In genomic region chr1:66797962-66798361, GRCm38 (mm10) we compare ENCODE assay signal across 32 mouse cellular contexts.
"Had no signal": no experiment of that assay in that cellular context is flagged by ENCODE, and none has a peak within 500 bp of the region (broad histone marks: within the 10 kb centered on the region; RNA-seq: fewer than 3 reads in every experiment).

No protein-coding gene starts in this region.

- H3K27ac ChIP-seq: limb, embryonic 10.5 days; limb, embryonic 12.5 days; limb, embryonic 13.5 days; limb, embryonic 15.5 days; liver, embryonic 12.5 days; liver, embryonic 13.5 days; liver, embryonic 14.5 days; liver, embryonic 15.5 days; lung, embryonic 15.5 days; macrophage; midbrain, embryonic 10.5 days; midbrain, embryonic 12.5 days; midbrain, embryonic 13.5 days; midbrain, embryonic 15.5 days; neural tube, embryonic 12.5 days had no signal

- H3K9me3 ChIP-seq: limb, embryonic 10.5 days; limb, embryonic 12.5 days; limb, embryonic 13.5 days; limb, embryonic 15.5 days; liver, embryonic 12.5 days; liver, embryonic 13.5 days; liver, embryonic 15.5 days; lung, embryonic 15.5 days; megakaryocyte, embryonic 14.5 days; midbrain, embryonic 10.5 days; midbrain, embryonic 12.5 days; midbrain, embryonic 13.5 days; midbrain, embryonic 15.5 days; neural tube, embryonic 12.5 days had no signal

- H3K9ac ChIP-seq: limb, embryonic 12.5 days; limb, embryonic 13.5 days; limb, embryonic 15.5 days; liver, embryonic 12.5 days; liver, embryonic 13.5 days; liver, embryonic 14.5 days; liver, embryonic 15.5 days; liver, postnatal 0 days; lung, embryonic 14.5 days; lung, embryonic 15.5 days; midbrain, embryonic 12.5 days; midbrain, embryonic 13.5 days; midbrain, embryonic 15.5 days; neural tube, embryonic 12.5 days had no signal

- H3K4me3 ChIP-seq: limb, embryonic 10.5 days; limb, embryonic 12.5 days; limb, embryonic 13.5 days; limb, embryonic 15.5 days; liver, embryonic 12.5 days; liver, embryonic 13.5 days; liver, embryonic 15.5 days; lung, embryonic 15.5 days; megakaryocyte, embryonic 14.5 days; midbrain, embryonic 10.5 days; midbrain, embryonic 12.5 days; midbrain, embryonic 13.5 days; midbrain, embryonic 15.5 days; myocyte; neural tube, embryonic 12.5 days had no signal

- H3K4me2 ChIP-seq: limb, embryonic 12.5 days; limb, embryonic 13.5 days; limb, embryonic 15.5 days; liver, embryonic 11.5 days; liver, embryonic 12.5 days; liver, embryonic 13.5 days; liver, embryonic 15.5 days; lung, embryonic 14.5 days; lung, embryonic 15.5 days; midbrain, embryonic 11.5 days; midbrain, embryonic 12.5 days; midbrain, embryonic 13.5 days; midbrain, embryonic 15.5 days; neural tube, embryonic 12.5 days had no signal

- H3K36me3 ChIP-seq: liver, embryonic 13.5 days; midbrain, embryonic 15.5 days had no signal

- H3K4me1 ChIP-seq: limb, embryonic 10.5 days; limb, embryonic 12.5 days; limb, embryonic 13.5 days; limb, embryonic 15.5 days; liver, embryonic 12.5 days; liver, embryonic 13.5 days; liver, embryonic 15.5 days; lung, embryonic 15.5 days; megakaryocyte, embryonic 14.5 days; midbrain, embryonic 10.5 days; midbrain, embryonic 12.5 days; midbrain, embryonic 13.5 days; midbrain, embryonic 15.5 days; neural tube, embryonic 12.5 days had no signal

- ATAC-seq: liver, embryonic 12.5 days; liver, postnatal 0 days; lung, postnatal 0 days; midbrain, embryonic 13.5 days; midbrain, embryonic 15.5 days; midbrain, embryonic 16.5 days had no signal

- H3K27me3 ChIP-seq: limb, embryonic 12.5 days; limb, embryonic 13.5 days; limb, embryonic 15.5 days; liver, embryonic 12.5 days; liver, embryonic 13.5 days; liver, embryonic 15.5 days; lung, embryonic 15.5 days; megakaryocyte, embryonic 14.5 days; midbrain, embryonic 12.5 days; midbrain, embryonic 13.5 days; midbrain, embryonic 15.5 days; neural tube, embryonic 12.5 days had no signal

- DNase-seq: left cerebral cortex, postnatal 4 days; liver; liver, embryonic 13.5 days; liver, postnatal 0 days; lung, adult 18-20 months; lung, adult 2 months; lung, embryonic 14.5 days; lung, postnatal 10 days; lung, postnatal 14 days; lung, postnatal 36 days; lung, postnatal 4 days; midbrain, embryonic 14.5 days had no signal
